Mouse (Mus musculus): Measurements from ENCODE around the gene Rpp14.
A peak's percentile ranks its signal among the peaks of the same experiment; 100 is the strongest.

The Rpp14 gene

GRCm38 (mm10) chr14:8059938-8060337 is 20.2 kb upstream of the Rpp14 start:
- no peak for DNase-seq (ENCODE audit: low spot score)

DNA sequence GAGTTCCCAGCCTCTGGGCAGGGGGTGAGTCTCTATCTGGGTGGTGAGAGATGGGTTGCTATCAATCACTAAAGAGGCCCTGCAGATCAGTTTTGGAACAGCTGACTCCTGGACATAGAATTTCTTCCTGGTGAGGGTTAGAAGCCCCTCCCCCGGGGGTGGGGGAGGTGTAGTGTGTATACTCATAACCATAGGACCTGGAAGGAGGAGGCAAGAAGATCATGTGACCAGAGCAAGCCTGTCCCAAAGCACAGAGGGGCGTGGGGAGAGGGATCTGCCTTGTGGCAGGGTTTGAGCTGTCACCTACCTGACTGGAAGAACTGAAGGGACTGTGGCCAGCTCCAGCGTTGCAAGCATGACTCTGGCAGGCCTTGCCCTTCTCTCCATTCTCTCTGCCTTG is 18.1 kb upstream of the Rpp14 start:
- no peak for DNase-seq (ENCODE audit: low spot score)

- DNase-seq (ENCODE audit: low spot score): no peak
Measured at GRCm38 (mm10) chr14:8062537-8063301, 17.4 kb upstream of the Rpp14 start.

DNA sequence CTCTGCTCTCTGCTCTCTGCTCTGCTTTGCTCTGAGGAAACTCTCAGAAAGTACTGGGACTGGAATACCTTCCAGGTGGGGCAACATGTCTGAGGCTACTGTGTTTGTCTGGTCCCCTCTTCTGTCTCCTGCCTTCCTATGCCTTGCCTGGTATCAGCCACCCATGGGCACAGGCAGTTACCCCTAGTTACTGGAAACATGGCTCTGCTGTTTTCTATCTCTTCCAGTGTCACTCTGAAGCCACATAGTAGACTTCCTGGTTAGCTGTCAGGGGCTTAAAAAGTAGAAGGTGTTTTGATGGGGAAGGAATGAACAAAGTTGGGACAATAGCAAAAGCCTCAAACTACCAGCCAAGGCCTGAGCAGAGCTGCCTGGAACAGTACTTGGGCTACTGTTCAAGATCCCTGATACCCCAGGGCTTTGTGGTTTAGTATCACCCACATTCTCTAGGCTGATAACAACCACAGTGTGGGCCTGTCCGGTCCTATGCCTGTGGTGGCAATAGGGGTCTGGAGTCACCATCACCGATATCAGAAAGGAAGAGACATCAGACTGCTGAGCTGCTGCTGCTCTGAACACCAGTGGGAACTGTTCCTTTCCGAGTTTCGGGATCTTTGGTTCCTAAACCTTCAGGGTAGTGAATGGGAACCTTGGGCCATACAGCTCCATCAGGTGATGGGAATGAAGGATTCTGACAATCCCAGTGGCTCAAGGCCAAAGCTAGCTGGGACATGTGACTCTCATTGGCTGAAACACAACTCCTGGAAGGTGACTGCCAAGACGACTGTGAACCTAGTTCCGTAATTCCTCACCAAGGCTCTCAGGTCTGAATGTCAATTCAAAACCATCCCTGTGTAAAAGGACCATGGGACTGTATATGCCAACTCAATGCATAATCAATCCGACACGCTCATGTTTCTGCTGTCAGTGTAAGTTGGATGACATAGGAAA is 16.1 kb upstream of the Rpp14 start:
- no peak for DNase-seq (ENCODE audit: low spot score)

- peak; percentile 43 for DNase-seq (ENCODE audit: low spot score)
Measured at GRCm38 (mm10) chr14:8080718-8081117, 551 bp downstream of the Rpp14 start.

DNA sequence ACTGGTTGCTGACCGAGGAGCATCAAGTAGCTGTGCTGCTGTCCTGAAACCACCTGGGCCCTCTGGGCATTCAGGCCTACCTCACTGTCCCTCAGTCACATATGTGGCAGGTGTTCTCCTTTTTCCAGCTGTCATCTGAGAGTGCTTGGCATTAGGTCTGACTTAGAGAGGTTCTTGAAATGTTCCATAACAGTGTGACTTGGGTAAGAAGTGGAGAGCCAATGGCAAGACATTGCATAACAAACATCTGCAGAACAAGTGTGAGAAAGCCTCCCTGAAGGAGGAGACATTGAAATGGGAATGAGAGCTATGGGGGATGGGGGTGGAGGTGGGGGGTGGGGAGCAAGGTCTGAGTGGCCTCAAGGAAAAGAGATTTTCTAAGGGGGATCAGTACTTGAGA is 2.8 kb downstream of the Rpp14 start:
- DNase-seq (ENCODE audit: low spot score): no peak

GRCm38 (mm10) chr14:8089016-8089415 is 8.8 kb downstream of the Rpp14 start:
- no peak for DNase-seq (ENCODE audit: low spot score)

GRCm38 (mm10) chr14:8092573-8092972 is 12.4 kb downstream of the Rpp14 start:
- DNase-seq (ENCODE audit: low spot score): peak; percentile 53

DNA sequence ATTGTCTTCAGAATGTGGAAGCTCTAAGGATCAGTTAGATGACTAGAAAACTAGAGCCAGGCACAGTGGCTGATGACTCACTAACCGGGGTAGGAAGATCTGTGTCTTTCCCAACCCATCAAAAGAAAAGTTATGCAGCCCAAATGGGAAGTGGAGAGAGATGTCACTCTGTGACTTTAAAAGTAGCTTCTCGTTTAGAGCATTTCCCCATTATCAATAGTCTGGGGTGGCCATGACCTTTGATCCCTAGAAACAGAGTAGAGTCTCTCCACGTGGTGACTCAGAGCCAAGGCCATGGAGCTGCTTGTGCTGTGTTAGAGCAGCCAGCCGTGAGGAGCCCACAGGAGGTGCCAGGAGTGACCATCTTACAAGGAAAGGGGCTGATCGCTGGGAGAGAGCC is 13.3 kb downstream of the Rpp14 start:
- DNase-seq (ENCODE audit: low spot score): no peak

DNA sequence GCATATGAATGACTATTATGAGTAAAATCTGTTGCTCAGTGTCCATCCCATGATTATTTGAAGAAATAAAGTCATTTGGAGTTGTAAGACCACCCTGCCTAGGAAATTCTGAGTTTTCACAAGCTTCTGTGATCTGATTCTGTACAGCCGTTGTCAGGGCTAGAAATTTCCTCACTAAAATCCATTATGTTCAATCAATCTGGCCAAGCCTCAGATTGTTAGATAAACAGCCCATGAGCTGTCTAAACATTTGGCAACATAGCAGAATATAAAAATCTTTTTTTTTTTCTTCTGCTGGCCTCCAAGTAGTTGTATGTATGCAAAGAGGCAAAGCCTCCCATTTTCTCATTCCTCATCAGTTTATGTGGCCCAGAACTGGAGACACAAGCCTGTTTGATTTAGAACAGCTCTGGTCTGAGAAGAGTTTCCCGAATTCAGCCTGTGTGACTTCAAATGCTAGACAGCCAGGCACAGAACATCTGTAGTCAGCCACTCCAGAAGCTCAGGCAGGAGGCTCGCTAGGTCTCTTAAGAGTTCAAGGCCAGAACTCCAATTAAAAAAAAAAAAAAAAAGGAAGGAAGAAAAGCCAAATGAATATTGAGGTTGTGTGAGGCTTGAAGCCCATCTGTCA is 14.9 kb downstream of the Rpp14 start:
- no peak for DNase-seq (ENCODE audit: low spot score)

- DNase-seq (ENCODE audit: low spot score): peak; percentile 32
Measured at GRCm38 (mm10) chr14:8095562-8095950, 15.4 kb downstream of the Rpp14 start.

DNA sequence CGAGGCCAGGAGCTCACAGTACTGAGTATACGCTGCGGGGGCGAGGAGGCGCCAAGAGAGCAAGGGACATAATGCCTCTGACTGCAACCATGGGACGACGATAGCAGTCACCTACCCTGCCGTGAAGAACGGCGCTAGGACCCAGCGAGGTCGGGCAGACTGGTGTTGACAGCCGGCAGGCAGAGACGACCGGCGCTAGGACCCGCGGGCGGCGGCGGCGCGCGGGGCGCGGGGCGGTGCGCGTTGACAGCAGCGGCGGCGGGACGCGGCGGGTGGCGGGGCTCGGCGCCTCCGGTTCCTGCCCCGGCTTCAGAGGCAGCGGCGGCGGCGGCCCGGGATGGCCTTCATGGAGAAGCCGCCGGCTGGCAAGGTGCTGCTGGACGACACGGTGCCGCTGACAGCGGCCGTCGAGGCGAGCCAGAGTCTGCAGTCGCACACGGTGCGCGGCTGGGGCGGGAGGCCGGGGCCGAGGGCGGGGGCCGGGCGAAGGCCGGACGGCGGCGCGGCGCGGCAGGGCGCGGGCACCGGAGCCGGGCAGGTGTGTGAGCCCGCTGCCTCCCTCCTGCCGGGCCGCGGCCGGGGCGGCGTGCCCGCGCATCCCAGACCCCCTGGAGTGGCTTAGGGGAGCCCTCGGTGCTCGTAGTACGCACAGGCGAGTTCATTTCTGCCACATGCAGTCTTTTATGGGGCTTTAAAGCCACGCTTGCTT is 18.0 kb downstream of the Rpp14 start, which contains the start of gene Pxk:
Pxk (plus strand) TSS at position 234 of the 709 bp plus-strand sequence.
- peak; percentile 84 for DNase-seq (ENCODE audit: low spot score)

- DNase-seq (ENCODE audit: low spot score): no peak
Measured at GRCm38 (mm10) chr14:8098687-8098995, 18.5 kb downstream of the Rpp14 start.

GRCm38 (mm10) chr14:8099561-8100021 is 19.4 kb downstream of the Rpp14 start:
- no peak for DNase-seq (ENCODE audit: low spot score)

DNA sequence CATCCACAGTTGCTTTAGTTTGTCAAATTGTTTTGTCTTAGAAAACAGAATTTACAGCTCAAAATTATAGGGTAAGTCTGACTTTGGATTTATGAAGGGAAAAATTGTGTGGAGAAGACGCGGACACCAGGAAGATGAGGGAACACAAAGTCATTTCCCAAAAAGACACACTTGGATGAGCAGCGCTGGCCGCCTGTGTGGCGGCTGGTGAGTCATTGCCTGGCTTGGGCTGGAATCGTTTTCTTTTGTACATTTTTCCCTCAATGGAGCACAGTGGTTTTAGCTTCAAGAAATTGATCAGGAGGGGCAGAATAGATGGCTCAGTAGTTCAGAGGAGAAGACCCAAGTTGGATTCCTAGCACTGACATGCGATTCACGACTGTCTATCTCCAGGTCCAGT is 21.7 kb downstream of the Rpp14 start:
- DNase-seq (ENCODE audit: low spot score): no peak

- no peak for DNase-seq (ENCODE audit: low spot score)
Measured at GRCm38 (mm10) chr14:8102676-8103075, 22.5 kb downstream of the Rpp14 start.

DNA sequence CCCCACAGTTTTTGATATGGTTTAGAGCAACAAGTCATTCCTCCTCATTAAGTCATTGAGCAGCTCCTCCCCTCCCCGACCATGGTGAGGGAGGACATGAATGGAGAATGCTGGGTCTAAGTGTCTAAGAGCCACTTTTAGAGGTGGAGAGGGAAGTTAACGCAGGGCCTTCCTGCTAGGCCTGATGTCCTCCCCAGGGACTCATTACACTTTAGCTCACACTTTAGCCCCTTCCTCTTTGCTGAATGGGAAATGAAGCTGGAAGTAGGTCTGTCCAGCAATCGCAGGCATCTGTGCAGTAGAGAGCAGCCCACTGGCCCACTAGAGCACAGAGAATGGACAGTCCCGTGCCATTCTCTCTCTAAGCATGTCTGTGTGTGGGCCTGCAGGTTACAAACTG is 27.9 kb downstream of the Rpp14 start:
- DNase-seq (ENCODE audit: low spot score): no peak

- peak; percentile 14 for DNase-seq (ENCODE audit: low spot score)
Measured at GRCm38 (mm10) chr14:8108976-8109375, 28.8 kb downstream of the Rpp14 start.

DNA sequence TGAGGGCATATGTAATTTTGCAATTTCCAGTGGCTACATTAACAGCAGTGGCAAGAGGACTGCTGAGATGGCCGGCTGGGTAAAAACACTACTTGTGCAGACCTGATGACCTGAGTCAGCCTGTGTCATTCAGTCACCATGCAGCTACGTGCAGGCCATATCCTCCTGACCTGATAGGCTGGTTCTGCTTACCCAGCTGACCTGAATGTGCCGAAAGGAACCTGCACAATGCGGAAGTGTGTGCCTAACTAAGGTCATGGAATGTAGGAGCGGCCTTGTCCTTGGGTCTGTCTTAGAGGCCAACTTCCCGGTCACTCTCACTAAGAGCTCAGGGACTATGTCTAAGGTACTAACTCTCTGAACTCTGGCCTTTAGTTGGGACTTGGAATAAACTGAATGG is 31.4 kb downstream of the Rpp14 start:
- DNase-seq (ENCODE audit: low spot score): no peak

DNA sequence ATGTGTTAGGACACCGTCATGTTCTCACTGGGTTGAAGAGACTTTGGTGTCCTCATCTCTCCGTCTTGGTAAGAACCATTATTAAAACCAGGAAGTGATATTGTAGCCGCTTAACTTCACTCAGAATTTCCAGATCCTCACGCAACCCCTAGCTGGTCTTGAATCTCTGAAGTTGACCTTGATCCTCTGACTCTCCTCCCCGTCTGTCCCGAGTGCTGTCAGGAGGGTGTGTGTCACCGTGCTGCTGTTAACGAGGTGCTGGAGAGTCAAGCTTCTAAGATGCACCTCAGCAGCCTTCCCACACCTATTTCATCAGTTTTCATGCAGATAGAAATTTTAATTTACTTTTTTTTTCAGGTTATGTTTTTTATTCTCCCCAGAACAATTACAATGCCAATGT is 31.9 kb downstream of the Rpp14 start:
- no peak for DNase-seq (ENCODE audit: low spot score)

- no peak for DNase-seq (ENCODE audit: low spot score)
Measured at GRCm38 (mm10) chr14:8113616-8114015, 33.4 kb downstream of the Rpp14 start.

GRCm38 (mm10) chr14:8114306-8114705 is 34.1 kb downstream of the Rpp14 start:
- no peak for DNase-seq (ENCODE audit: low spot score)
